Mouse (Mus musculus) spleen, adult 2 months (tissue): ENCODE measurements around the gene Vps53. TPM values are rescaled to one million over a fixed set of nuclear protein-coding genes. Genes with fewer than 3 reads are reported as not detected.
"Not testable (repeated sequence)": the region's sequence is repeated elsewhere in the genome, so short reads cannot be mapped to it uniquely, and the experiment has no call there.

ENCODE experiments used
- DNase-seq, 2 experiments: peaks; one replicate each; pipeline versions ENCODE4 v3.0.0 to v3.0.0-alpha.2; 2012 to 2021; ENCODE audit warnings: low spot score in 2 of 2, low read depth in 1 of 2
- H3K27ac ChIP-seq: fragments of 200-500 bp; 2 replicates; pipeline ENCODE4 v1.5.1; 2012; ENCODE audit warnings: low read length, inconsistent platforms; ENCODE audit not compliant: insufficient read depth
- H3K27me3 ChIP-seq: fragments of 200-500 bp; 2 replicates; pipeline ENCODE4 v1.6.1; 2012; ENCODE audit warnings: mild to moderate bottlenecking, moderate library complexity, low read length, inconsistent platforms; ENCODE audit not compliant: control insufficient read depth, insufficient read depth
- H3K36me3 ChIP-seq: fragments of 200-500 bp; 2 replicates; pipeline ENCODE4 v1.6.1; 2012; ENCODE audit warnings: mild to moderate bottlenecking, low read length, inconsistent platforms; ENCODE audit not compliant: control insufficient read depth, insufficient read depth
- H3K4me1 ChIP-seq: fragments of 200-500 bp; 2 replicates; pipeline ENCODE4 v1.6.1; 2011; ENCODE audit warnings: inconsistent platforms; ENCODE audit not compliant: control insufficient read depth, insufficient read depth, insufficient read length
- H3K4me3 ChIP-seq: fragments of 200-500 bp; 2 replicates; pipeline ENCODE4 v1.5.1; 2011; ENCODE audit warnings: mild to moderate bottlenecking, inconsistent platforms; ENCODE audit not compliant: insufficient read depth, insufficient read length; ENCODE audit errors: extremely low read depth
- CTCF ChIP-seq: fragments of 200-500 bp; IDR thresholded peaks from 2 replicates; pipeline ENCODE4 v1.5.1; 2011; ENCODE audit warnings: mild to moderate bottlenecking, inconsistent platforms; ENCODE audit not compliant: insufficient read depth, insufficient read length, insufficient replicate concordance; ENCODE audit errors: extremely low read depth
- POLR2A ChIP-seq: fragments of 200-500 bp; IDR thresholded peaks from 2 replicates; pipeline ENCODE4 v1.6.1; 2011; ENCODE audit warnings: low read depth, low read length, inconsistent platforms
- WGBS: fragments of 180-500 bp; shearing (Covaris S2); methylation state at CpG from one replicate; pipeline ENCODE4 v1.1.7; 2018; 5-methylcytosine and 5-hydroxymethylcytosine counted together
- polyA plus RNA-seq: library from polyadenylated mRNA; depleted of rRNA; stranded (reverse); fragments of >200 nt; gene quantifications from 2 replicates; pipeline ENCODE4 v1.2.3, GENCODE M21; 2012; rRNA removed

Gene Vps53
- polyA plus RNA-seq, 1 experiment = 12.4 TPM

DNA sequence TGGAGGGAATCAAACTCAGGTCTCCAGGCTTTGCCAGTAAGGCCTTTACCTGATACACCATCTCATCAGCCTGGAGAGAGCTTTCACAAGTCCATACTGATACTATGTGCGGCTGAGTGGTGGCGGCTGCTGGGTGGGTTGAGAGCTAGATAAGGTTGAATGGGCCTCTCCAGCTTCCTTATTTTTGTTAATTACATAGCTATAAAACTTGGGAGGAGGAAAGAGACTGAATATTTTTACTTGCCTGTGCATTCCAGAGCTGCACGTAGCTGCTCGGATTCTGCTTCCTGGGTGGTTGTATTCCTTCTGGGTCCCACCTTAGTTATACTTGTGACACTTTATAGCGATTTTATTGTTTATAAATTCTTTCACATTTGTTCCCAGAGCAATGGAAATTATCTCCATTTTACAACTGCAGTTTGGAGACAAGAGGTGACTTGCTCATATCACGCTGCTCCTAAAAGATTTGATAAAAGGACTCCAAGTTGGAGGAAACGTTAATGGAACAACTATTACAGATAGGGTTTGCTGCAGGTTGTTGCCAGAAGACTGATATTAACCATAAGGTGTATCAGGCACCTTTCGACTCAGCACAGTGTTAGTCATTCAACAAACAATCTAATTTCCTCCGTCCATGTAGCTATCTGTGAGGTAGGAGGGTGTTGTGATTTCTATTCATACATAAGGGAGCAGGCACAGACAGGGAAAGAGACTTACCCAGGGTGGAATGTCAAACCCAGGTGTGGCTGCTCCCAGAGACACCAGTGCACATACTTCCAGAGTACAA lies 168.4 kb downstream of the Vps53 start:
- no peaks in the 10 kb centered on the region for H3K36me3 ChIP-seq
- DNase-seq = no peak
- no peak overlapping the region for H3K4me3 ChIP-seq
- H3K4me1 ChIP-seq = no peaks in the 10 kb centered on the region
- no peak overlapping the region for H3K27ac ChIP-seq
- 88% methylated on average over 9 of the region's 9 CpGs for WGBS
- no peak for TF ChIP-seq POLR2A
- TF ChIP-seq CTCF = no peak
- H3K27me3 ChIP-seq = no peaks in the 10 kb centered on the region

DNA sequence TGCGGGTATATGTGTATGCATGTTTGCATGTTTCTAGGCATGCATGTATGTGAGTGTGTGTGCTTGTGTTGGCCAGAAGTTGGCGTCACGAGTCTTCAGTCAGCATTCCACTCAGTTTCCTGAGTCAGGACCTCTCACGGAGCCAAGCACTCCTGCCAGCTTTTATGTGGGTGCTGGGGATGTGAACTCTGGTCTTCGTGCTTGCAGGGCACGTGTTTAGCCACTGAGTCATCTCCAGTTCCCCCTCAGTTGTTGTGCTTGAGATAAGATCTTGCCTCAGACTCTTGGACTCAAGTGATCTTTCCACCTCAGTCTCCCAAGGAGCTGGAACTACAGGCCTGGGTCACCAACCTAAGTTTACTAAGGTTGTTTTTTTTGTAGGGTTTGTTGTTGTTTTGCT lies 170.3 kb downstream of the Vps53 start:
- no peak for DNase-seq
- H3K4me1 ChIP-seq = no peaks in the 10 kb centered on the region
- TF ChIP-seq CTCF = no peak
- TF ChIP-seq POLR2A = no peak
- no peaks in the 10 kb centered on the region for H3K36me3 ChIP-seq
- no peaks in the 10 kb centered on the region for H3K27me3 ChIP-seq
- H3K4me3 ChIP-seq = no peak overlapping the region
- H3K27ac ChIP-seq = no peak overlapping the region
- 80% methylated on average over 6 of the region's 6 CpGs for WGBS

DNA sequence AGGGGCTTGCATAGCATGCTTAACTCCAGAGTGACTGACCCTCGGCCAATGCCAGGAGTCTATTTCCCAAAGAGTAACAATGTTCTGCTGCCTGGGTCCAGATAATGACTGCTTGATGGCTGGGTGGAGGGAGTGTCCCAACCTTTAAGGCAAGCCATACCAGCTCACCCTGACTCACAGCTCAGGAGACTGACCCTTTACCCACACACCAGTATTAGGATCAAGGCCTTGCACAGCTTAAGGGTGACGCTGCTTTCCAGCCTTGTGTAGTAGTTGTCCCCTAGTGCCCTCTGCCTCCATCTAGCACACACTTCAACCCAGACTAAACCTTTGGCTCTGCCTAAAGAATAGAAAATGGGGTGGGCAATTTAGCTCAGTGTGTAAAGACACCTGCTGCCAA lies 171.3 kb downstream of the Vps53 start:
- Histone ChIP-seq H3K4me3 (no peak overlapping the region), H3K27me3 (no peaks in the 10 kb centered on the region), H3K36me3 (no peaks in the 10 kb centered on the region), H3K4me1 (no peaks in the 10 kb centered on the region), H3K27ac (no peak overlapping the region)
- no peak for TF ChIP-seq POLR2A
- TF ChIP-seq CTCF = no peak
- 87% methylated on average over 2 of the region's 2 CpGs for WGBS
- no peak for DNase-seq

- DNase-seq, H3K4me1 ChIP-seq, H3K4me3 ChIP-seq, H3K27me3 ChIP-seq, H3K36me3 ChIP-seq, H3K27ac ChIP-seq: not testable (repeated sequence)
- 92% methylated on average over 7 of the region's 7 CpGs for WGBS
Observed at GRCm38 (mm10) chr11:76004276-76004675, 175.2 kb downstream of the Vps53 start.

- no peak overlapping the region for H3K27ac ChIP-seq
- H3K4me1 ChIP-seq = peaks cover 5% of the 10 kb centered on the region; the same call in 1 of the 2 replicates
- H3K4me3 ChIP-seq = no peak overlapping the region
- no peaks in the 10 kb centered on the region; the same call in 1 of the 2 replicates for H3K27me3 ChIP-seq
- no peaks in the 10 kb centered on the region for H3K36me3 ChIP-seq
- no peak for TF ChIP-seq POLR2A
- TF ChIP-seq CTCF = no peak
- DNase-seq = no peak
- 58% methylated on average over 3 of the region's 3 CpGs for WGBS
Observed at GRCm38 (mm10) chr11:76001237-76001878, 178.1 kb downstream of the Vps53 start.

GRCm38 (mm10) chr11:76000701-76001100 lies 178.7 kb downstream of the Vps53 start:
- Histone ChIP-seq H3K4me1 (peaks cover 5% of the 10 kb centered on the region; the same call in 1 of the 2 replicates), H3K27me3 (no peaks in the 10 kb centered on the region; the same call in 1 of the 2 replicates), H3K27ac (no peak overlapping the region), H3K36me3 (no peaks in the 10 kb centered on the region), H3K4me3 (no peak overlapping the region)
- TF ChIP-seq CTCF (no peak), POLR2A (no peak)
- 83% methylated on average over 5 of the region's 5 CpGs for WGBS
- DNase-seq = no peak

GRCm38 (mm10) chr11:75999440-76000155 lies 179.8 kb downstream of the Vps53 start, which contains the start of gene 1700016K19Rik:
TSS of gene 1700016K19Rik (plus strand) at chr11:75999912.
- no peaks in the 10 kb centered on the region for H3K36me3 ChIP-seq
- TF ChIP-seq POLR2A = no peak
- peak; percentile 62; the same call in 1 of the 2 replicates for TF ChIP-seq CTCF
- no peak within 1 kb of the TSS for H3K27ac ChIP-seq
- peak within 1 kb of the TSS; percentile 57; the same call in 1 of the 2 replicates for H3K4me3 ChIP-seq
- no peaks in the 10 kb centered on the region; the same call in 1 of the 2 replicates for H3K27me3 ChIP-seq
- WGBS = 13% methylated on average over 35 of the region's 36 CpGs
- H3K4me1 ChIP-seq = peaks cover 9% of the 10 kb centered on the region; the same call in 1 of the 2 replicates
- peak; percentile 79 to 88 for DNase-seq

Other genes with a start within 250 kb of the Vps53 start
- gene Rph3al, start 241.2 kb downstream of the Vps53 start, polyA plus RNA-seq = 3.8 and 5.5 TPM in 2 replicates
- 0.08 and 0.22 TPM in 2 replicates for gene 1700016K19Rik, start 179.7 kb downstream of the Vps53 start, polyA plus RNA-seq
- gene Rflnb, start 151.9 kb downstream of the Vps53 start, polyA plus RNA-seq = 11.5 and 15.5 TPM in 2 replicates
- 3.5 and 5.3 TPM in 2 replicates for gene Fam57a, start within 50 bp of the Vps53 start, polyA plus RNA-seq
- not detected in 2 replicates for gene Dbil5, start 38.0 kb upstream of the Vps53 start, polyA plus RNA-seq
- 5.0 and 6.2 TPM in 2 replicates for gene Gemin4, start 38.0 kb upstream of the Vps53 start, polyA plus RNA-seq
- gene Mrm3, start 64.1 kb upstream of the Vps53 start, polyA plus RNA-seq = 2.7 and 3.6 TPM in 2 replicates
- gene Glod4, start 64.1 kb upstream of the Vps53 start, polyA plus RNA-seq = 2.1 and 2.9 TPM in 2 replicates
- gene Nxn, start 219.5 kb upstream of the Vps53 start, polyA plus RNA-seq = 6.9 and 8.8 TPM in 2 replicates
- 7.5 and 10.0 TPM in 2 replicates for gene Timm22, start 227.3 kb upstream of the Vps53 start, polyA plus RNA-seq